Mouse (Mus musculus): ENCODE data around the gene Mex3a.
A peak's percentile ranks its signal among the peaks of the same experiment; 100 is the strongest.

Mex3a gene

DNA sequence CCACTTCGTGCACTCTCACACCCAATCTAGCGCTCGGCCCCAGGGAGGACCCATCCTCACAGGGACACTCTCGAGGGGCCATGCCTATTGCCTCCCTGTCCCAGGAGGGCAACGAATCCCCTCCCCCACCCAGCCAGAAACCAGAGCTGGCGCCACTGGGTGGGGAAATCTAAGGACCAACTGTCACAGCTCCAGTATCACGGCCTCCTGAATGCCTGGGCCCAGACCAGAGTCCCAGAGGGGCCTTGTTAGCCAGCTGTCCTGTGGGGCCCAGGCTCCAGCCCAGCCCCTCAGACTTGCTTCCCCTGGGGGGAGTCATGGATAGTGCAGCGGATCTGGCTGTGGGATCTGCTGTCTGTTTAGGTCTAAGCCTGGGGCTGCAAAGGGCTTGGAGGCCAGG, 4.6 kb upstream of the Mex3a start:
- no peak for DNase-seq (ENCODE audit: low spot score in 2 of 2)

DNA sequence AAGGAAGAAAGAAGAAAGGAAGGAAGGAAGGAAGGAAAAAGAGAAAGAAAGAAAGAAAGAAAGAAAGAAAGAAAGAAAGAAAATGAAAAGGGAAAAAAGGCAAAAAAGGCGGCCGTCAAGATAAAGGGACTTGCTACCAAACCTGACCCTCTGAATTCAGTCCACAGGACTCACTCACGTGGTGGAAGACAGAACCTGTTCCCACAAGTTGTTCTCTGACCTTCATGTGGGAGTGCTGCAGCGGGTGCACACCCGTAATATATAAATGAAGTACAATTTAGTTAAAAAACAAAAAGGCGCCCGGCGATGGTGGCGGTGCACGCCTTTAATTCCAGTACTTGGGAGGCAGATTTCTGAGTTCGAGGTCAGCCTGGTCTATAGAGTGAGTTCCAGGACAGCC, 3.5 kb upstream of the Mex3a start:
- DNase-seq (ENCODE audit: low spot score in 2 of 2), result no peak

DNA sequence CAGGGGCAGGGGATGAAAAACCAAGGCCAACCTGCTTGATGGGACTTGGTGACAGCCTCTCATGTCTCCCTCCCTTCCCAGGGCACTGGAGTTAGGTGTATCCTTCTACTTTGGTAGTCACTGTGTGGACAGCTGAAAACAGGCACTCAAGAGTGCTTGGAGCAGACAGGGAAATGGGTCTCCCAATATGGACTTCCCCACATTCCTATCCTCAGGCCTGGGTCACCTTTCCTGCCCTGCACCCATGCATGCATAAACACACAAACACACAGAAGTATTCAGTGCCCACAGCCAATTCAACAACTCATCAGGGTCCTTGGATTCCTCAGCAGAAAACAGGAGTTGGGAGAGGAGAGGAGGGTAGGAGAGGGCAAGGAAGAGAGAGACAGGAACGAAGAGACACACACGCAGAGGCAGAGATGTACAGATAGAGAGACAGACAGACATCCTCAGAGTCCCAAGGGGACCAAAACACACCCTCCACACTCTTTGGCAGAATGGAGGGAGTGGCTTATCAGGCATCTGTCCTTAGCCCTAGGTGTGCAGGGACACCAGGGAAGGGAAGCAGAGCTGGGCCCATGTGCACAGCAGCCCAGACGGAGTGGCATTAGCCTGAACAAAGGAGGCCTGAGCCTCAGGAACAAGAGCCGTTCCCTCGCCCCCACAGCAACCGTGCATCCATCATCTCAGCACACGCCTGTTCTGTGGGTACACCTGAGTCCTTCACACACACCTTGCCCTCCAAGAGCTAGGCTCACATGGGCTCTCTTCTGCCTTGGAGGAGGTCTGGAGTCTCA, 2.8 kb upstream of the Mex3a start:
- no peak for DNase-seq (ENCODE audit: low spot score in 2 of 2)

DNA sequence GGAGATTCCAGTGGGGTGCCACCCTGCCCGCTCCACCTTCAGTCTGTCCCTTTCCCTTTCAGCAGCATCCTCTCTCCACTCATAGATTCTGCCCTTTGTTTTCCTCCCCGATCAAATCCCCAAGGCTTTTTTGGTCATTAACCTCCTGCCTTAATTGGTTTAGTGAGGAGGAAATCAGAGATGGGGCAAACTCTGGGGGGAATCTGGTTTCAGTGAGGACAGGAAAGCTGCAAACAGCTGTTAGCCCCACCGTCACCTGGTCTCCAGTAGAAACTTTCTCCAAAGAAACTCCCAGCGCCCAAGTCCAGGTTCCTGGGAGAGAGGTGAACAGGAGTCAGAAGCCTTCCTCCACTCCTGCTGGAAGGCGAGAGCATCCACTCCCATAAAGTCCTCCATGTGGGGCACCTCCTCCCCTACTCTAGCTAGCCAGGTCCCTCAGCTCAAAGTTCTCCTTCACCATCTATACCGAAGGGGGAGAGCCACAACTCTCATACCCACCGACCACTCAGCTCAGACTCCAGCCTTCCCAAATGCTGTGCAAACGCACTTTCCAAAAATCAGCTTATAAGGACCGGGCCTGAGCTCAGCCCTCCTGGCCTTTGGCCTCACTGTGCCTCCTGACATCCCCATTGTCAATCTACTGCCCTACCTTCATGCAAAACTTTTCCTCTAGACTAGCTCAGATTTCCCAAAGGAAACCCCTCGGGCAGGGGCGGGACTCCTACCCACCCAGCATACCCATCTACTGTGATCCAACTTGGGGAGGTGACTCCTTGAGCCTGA, 1.9 kb upstream of the Mex3a start:
- DNase-seq (ENCODE audit: low spot score in 2 of 2), result no peak

DNA sequence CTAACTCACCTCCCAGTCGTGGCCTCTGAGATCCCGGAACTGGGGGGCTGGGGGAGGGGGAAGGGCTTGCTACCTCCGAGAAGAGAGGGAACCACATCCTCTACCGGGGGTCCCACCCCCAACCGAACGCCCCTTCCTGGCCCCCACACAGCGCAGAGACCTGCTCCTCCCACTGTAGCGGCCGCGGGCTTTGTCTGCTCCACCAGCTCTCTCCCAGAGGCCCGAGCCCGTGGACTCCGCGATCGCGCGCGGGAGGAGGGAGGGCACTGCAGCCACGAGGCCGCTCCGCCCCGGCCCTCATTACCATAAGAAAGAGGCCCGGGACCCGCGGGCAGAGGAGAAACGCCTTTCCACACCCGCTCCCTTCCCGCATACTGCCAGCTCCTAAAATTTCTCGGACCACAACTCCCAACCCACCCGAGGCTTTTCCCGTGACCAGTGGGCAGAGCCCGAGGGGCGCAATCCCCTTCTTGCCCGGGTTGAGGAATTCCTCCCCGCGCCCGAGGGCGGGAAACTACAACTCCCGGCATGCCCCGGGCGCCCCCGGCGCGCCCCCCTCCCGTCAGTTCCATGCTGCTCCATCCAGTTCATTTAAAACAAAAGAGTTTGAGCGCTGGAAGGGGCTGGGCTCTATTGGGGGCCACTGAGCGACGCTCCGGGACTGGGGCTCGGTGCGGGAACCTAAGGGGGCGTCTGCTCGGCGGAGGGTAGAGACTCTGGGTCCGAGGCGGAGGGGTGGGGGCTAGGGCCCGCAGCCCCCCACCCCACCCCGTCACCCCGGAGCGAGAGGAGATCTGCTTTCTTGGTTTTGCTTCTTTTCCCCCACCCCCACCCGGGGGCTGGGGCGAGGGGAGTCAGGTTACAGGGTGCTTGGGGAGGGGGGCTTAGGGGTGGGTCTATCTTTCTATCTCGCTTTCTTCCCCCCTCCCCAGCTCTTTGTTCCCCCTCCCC, 572 bp upstream of the Mex3a start:
- DNase-seq (ENCODE audit: low spot score in 2 of 2), result peak; percentile 87

DNA sequence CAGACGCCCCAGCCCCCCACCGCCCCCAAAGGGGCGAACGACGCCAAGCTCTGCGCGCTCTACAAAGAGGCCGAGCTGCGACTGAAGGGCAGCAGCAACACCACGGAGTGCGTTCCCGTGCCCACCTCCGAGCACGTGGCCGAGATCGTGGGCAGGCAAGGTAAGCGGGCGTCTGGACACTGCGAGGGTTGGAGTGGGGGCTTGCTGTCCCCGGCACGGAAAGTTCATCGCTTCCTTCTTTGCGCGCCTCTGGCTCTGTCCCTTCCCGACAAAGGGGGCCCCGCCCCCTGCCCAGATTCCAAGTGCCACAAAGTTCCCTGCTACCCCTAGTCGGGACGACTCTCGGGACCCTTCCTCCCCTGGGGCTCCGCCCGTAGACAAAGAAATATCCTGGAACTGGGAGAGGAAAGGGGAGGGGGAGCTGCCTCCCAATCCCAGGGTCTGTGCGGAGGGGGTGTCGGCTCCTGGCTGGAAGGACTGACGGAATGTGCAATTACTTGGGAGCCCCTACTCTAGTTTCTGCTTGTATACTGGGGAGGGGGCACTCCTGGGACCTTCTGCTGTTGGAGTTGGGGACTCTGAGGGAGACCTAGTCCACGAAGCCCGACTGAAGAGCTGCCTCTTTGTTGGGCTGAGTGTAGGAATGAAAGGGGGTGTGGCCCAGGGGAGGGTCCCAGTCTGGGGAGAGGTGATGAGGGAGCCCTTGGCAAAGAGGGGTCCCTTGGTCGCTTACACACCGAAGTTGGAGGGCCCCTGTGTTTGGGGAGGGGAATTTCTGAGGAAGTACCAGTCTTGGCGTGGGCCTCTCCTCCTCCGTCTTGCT, 705 bp downstream of the Mex3a start:
- DNase-seq (ENCODE audit: low spot score in 2 of 2), result no peak

DNA sequence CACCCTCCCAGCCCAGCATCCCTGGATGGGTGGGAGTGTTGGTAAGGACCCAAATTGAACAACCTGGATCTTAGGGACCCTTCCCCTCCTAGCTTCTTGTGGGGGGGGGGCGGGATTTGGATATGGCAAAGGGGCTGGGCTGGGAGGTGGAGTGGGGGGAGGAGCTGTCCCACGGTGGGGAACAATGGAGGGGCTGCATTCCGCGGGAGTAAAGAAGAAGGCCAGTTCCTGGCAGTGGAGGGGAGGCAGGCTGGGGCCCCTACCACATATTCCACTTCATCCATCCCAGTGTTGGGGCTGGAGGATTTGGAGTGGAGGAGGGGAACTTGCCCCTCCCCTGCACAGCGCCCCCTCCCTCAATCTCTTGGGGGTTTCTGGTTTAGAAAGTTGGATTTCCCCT, 1.5 kb downstream of the Mex3a start:
- DNase-seq (ENCODE audit: low spot score in 2 of 2), result no peak

DNA sequence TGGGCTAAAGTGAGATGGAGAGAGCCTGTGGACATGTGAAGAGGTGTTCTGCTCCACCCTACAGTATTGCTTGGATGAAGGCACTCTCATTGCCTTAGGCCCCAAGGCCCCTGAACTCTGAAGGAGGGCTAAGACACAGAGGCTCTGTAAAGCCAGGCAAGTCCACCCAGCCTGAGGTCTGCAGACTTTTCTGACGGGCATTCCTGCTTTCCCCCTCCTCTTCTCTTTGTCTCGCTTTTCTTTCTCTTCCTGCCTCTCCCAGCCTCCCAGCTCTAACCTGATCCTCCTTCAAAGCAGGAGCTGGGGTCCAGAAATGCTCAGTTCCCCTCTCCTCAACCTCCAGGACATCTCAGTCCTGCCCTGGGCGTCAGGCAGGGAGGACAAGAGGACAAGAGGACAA, 2.8 kb downstream of the Mex3a start:
- no peak for DNase-seq (ENCODE audit: low spot score in 2 of 2)

DNA sequence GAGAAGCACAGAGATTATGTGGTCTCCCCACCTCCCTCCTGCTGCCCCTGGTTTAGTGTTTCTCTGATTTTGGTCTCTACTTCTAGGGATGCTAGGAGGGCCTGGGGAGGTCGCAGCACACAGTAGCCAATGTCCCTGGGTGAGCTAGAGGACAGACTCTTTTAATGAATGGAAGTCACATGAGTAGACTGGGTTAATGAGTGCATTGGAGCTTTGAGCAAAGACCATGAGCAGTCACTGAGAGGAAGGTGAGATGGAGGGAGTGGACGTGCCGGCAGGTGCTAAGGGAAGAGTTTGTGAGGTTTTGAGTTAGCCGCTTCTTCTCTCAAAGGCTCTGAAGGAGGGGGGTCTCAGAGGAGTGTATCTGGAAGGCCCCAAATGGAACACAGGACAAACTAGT, 3.3 kb downstream of the Mex3a start:
- no peak for DNase-seq (ENCODE audit: low spot score in 2 of 2)

DNA sequence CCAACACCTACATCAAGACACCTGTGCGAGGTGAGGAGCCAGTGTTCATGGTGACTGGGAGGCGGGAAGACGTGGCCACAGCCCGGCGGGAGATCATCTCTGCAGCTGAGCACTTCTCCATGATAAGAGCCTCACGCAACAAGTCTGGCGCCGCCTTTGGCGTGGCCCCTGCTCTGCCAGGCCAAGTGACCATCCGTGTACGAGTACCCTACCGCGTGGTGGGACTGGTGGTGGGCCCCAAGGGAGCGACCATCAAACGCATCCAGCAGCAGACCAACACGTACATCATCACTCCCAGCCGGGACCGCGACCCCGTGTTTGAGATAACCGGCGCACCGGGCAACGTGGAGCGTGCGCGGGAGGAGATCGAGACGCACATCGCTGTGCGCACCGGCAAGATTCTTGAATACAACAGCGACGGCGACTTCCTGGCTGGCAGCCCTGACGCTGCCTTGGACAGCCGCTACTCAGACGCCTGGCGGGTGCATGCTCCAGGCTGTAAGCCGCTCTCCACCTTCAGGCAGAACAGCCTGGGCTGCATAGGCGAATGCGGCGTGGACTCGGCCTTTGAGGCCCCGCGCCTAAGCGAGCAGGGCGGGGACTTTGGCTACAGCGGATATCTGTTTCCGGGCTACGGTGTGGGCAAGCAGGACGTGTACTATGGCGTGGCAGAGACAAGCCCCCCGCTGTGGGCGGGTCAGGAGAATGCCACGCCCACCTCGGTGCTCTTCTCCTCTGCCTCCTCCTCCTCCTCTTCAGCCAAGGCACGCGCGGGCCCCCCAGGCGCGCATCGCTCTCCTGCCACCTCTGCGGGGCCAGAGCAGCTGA, 4.1 kb downstream of the Mex3a start:
- peak; percentile 77 to 83 for DNase-seq (ENCODE audit: low spot score in 2 of 2)

DNA sequence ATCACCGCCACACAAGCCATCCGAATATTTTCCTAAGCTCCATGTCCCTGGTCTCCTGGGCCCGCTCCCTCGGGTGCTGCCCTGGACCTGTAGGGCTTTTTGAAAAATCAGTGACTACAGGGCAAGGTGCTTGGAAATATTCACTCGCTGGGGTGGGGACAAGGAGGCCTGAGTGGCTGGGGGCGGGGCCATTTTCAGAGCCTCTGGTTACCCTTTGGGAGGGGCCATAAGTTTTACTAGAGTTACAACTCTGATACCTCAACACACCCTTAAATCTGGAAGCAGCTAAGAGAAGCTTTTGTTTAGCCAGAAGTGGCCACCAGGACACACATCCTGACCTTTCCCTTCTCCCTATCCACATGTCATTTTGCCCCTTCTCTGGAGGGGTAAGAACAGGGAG, 5.0 kb downstream of the Mex3a start:
- no peak for DNase-seq (ENCODE audit: low spot score in 2 of 2)

DNA sequence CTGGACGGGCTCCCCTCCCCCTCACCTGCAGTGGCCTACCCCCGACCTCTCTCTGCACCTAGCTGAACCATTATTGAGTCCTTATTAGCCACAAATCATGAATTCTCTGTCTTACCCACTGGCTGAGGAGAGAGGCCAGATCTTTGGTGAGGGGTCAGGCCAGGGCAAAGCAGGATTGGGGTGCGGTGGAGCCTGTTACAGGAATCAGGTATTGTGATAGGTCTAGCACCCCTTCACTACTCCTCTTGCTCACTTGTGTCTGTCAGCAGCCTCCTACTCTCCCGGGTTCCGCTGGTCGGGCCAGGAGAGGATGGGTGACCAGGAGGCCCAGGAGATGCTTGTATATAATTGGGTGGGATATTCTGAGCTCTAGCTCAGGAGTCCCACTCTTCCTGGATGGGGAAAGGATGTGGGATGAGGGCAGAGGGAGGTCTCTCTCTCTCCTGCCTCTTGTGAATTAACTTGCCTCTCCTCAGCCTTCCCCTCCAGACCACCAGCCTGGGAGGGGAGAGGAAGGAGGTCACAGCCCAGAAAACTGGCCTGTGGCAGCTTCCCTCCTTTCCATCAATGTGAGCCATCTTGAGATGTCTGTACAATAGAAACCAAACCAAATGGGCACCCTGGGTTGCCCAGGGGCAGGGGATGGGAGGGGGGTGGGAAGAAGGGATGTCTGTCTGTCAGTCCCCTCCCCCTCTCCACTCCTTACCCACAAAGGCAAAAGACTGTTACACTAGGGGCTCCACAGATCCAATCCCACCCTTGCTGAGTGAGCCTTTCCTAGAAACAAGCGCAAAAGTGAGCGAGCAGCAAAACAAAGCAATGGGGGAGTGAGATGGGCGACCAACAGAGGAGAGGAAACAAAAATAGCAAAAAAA, 6.3 kb downstream of the Mex3a start:
- DNase-seq (ENCODE audit: low spot score in 2 of 2), result no peak

DNA sequence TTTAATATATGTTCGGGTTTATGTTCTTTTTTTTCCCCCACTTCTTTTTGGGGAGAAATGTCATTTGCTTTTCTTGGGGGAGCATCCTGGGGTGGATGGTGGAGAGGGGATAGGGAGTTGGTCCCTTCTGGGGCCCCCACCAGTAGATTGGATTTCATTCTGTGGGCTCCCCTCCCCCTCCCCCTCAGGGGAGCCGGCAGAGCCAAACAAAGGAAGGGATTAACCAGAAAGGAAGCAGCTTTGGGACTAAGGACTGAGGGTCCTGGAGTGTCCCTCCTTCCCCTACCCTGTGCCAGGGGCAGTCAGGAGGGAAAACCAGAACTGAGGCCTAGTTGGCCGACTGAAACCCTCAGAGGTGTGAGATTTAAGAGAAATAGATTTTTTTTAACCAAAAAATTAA, 7.2 kb downstream of the Mex3a start:
- no peak for DNase-seq (ENCODE audit: low spot score in 2 of 2)

DNA sequence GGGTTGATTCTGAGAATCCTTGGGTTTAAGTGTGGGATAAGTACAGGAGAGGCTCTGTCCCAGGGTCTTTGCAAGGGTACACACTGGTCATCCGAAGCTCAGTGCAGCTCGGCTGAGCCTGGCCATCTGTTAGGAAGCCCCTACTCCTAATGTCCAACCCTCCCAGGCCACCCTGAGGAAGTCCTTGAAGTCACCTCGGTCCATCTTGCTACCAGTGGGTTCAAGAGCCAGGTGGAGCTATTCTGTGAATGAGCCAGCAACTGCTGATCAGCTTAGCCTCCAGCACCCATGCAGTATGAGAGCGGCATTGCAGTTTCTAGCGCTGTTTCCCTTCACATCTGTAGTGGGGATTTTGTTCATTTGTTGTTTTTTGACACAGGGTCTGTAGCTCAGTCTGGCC, 7.9 kb downstream of the Mex3a start:
- DNase-seq (ENCODE audit: low spot score in 2 of 2), result no peak

DNA sequence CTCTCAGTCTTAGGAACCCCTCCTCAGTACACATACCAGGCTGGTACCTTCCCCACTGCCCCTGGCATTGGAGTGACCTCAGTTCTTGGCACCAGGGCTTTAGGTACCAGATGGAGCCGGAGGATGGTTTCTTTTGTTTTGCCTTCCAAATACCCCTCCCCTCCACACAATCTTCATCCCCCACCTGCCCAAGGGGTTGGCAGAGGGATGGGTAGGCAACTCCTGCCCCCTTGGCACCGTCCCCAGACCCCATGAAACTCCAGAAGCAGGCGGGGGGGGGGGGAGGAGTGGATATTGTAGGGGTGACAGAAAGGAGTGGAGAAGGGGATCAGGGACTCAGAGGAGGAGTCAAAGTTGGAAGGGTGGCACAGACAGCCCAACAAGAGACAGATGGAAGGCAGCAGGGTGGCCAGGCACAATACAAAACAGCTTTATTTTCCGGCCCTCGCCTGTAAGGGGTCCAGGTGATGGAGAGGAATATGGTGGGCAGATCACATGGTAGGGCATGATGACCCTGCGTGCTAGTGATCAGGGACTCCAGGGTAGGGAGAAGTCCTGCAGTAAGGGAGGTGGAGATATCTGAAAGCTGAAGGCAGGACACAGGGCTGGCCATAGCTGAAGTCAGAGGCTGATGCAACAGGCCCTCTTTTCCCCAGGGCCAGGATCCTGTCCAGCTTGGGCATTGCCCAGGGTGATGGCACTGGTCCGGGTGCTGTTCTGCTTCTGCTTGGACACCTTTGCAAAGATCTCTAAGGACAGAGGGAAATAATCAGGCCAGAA, 9.6 kb downstream of the Mex3a start:
- DNase-seq (ENCODE audit: low spot score in 2 of 2), result no peak

DNA sequence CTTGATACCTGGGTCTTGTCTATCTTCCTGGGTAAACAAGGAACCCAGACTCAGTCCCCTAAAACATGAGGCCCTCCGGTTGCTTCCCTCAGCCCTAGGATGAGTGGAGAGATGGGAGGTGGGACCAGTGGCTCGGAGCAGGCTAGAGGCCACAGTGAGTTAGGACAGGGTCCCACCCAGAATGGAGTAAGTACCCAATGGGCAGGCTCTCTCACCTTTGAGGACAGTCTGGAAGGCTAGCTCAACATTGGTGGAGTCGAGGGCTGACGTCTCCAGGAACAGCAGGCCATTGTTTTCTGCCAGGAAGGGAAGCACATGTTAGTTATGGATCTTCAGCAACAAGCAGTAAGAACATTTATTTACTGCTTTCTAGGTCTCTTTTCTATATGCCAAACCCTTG, 10.3 kb downstream of the Mex3a start:
- no peak for DNase-seq (ENCODE audit: low spot score in 2 of 2)

DNA sequence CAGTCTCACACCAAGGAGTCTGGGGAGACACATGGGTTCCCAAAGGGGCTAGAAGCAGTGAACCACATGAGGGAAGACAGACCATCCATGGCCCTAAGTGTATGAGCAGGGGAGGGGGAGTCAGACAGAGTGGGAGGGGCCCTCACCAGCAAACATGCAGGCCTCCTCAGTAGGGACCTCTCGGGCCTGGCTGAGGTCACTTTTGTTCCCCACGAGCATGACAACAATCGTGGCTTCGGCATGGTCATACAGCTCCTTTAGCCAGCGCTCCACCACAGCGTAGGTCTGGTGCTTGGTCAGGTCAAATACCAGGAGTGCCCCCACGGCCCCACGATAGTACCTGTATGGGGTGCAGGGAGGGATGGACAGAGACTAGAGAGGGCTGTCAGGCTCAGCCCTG, 11.0 kb downstream of the Mex3a start:
- DNase-seq (ENCODE audit: low spot score in 2 of 2), result no peak

DNA sequence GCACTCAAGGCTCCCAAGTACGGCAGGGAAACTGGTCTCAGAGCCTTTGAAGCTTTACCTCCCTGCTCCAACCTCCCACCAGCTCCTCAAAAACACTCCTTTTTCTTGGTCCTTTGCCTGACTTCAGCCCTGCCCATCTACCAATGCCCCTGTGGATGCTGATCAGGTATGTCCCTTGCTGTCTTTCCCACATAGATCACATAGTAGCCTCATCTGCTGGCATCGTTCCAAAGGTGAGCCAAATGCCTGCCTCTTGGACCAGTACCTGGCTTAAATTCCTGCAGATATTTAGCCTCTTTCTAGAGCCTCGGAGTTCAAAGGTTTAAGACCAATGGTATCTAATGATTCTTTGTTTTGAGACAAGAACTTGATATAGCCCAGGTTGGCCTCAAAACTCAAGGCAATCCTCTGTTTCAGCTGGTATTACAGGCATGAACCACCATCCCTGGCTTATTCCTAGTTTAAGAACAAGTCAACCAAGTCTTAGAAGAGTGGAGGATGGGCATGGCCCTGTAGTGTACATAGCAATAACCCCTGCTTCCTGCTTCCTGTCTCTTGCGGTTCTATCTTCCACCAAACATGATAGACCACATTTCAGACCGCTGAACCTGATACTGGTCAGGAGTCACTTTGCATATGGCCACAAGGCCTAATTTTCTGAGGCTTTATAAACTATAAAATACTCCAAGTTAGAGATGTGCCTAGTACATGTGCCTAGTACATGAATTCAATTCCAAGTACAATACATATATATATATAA, 11.6 kb downstream of the Mex3a start:
- no peak for DNase-seq (ENCODE audit: low spot score in 2 of 2)

All from urinary bladder, postnatal 36 days (tissue).